Mouse (Mus musculus) ES-E14 (cell line): ENCODE measurements around the gene Slc25a13.

Experiments
- ZC3H11A ChIP-seq: IDR thresholded peaks from 2 replicates; pipeline ENCODE4 v1.6.1; 2012; ENCODE audit warnings: low read depth, mild to moderate bottlenecking, inconsistent platforms, low read length, borderline replicate concordance
- ZNF384 ChIP-seq: IDR thresholded peaks from 2 replicates; pipeline ENCODE4 v1.6.1; 2012; ENCODE audit warnings: low read depth, low read length, inconsistent platforms

DNA sequence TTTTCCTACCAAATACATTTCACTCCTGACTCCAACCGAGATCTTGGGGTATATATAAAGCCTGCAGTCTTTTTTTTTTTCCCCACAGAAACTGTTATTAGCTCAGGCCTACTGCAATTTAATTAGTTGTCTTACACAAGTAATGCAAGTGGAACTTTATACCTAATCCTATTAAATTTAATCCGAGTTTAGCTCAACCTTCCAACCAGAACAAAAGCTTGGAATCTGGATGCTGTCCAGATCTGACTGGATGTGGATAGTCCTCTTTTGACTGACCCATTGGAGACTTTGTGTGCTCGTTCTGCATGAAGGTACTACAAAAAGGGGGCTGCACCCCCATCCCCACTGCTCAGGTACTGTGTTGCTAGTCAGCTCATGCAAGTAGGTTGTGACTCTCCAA, 163.0 kb downstream of the Slc25a13 start:
- TF ChIP-seq ZC3H11A (no peak), ZNF384 (no peak)
